Mouse (Mus musculus) lung, embryonic 15.5 days (tissue): ENCODE data around the gene March4. TPM values are rescaled to one million over a fixed set of nuclear protein-coding genes. Genes with fewer than 3 reads are reported as not detected.

Experiments
- ATAC-seq: fragments of 200-750 bp; cut with Nextera tagmentation; 2 replicates; pipeline ENCODE4 v1.8.0; 2017; ENCODE audit warnings: moderate number of reproducible peaks, borderline replicate concordance; ENCODE audit not compliant: low FRiP score, low TSS enrichment; ENCODE audit errors: extremely low read depth
- H3K27ac ChIP-seq: fragments of 300-500 bp; sonication (generic); 2 replicates; pipeline ENCODE4 v1.5.1; 2015; ENCODE audit warnings: moderate library complexity, mild to moderate bottlenecking, inconsistent platforms
- H3K27me3 ChIP-seq: fragments of 300-500 bp; sonication (generic); 2 replicates; pipeline ENCODE4 v1.6.1; 2015; ENCODE audit warnings: inconsistent platforms
- H3K36me3 ChIP-seq: fragments of 300-500 bp; sonication (generic); 2 replicates; pipeline ENCODE4 v1.6.1; 2015; ENCODE audit warnings: inconsistent platforms
- H3K4me1 ChIP-seq: fragments of 300-500 bp; sonication (generic); 2 replicates; pipeline ENCODE4 v1.6.1; 2015; ENCODE audit warnings: inconsistent platforms
- H3K4me2 ChIP-seq: fragments of 300-500 bp; sonication (generic); 2 replicates; pipeline ENCODE4 v1.6.1; 2015; ENCODE audit warnings: inconsistent platforms, mild to moderate bottlenecking, moderate library complexity
- H3K4me3 ChIP-seq: fragments of 300-500 bp; sonication (generic); 2 replicates; pipeline ENCODE4 v1.5.1; 2015; ENCODE audit warnings: mild to moderate bottlenecking, inconsistent platforms
- H3K9ac ChIP-seq: fragments of 300-500 bp; sonication (generic); 2 replicates; pipeline ENCODE4 v1.6.1; 2015; ENCODE audit warnings: inconsistent platforms
- H3K9me3 ChIP-seq: fragments of 300-500 bp; sonication (generic); 2 replicates; pipeline ENCODE4 v1.6.1; 2016; ENCODE audit warnings: inconsistent platforms
- WGBS: fragments of 180-500 bp; shearing (Covaris S2); methylation state at CpG from one replicate; pipeline ENCODE4 v1.1.7; 2015; 5-methylcytosine and 5-hydroxymethylcytosine counted together
- polyA plus RNA-seq: library from polyadenylated mRNA; unstranded; fragments of >200 nt; fragmentation: Nextera tagmentation; extraction: Ambion mirVana; gene quantifications from 2 replicates; pipeline ENCODE4 v1.2.1, GENCODE M21; 2015

Gene March4
- polyA plus RNA-seq, result 0.05 and 0.06 TPM in 2 replicates

DNA sequence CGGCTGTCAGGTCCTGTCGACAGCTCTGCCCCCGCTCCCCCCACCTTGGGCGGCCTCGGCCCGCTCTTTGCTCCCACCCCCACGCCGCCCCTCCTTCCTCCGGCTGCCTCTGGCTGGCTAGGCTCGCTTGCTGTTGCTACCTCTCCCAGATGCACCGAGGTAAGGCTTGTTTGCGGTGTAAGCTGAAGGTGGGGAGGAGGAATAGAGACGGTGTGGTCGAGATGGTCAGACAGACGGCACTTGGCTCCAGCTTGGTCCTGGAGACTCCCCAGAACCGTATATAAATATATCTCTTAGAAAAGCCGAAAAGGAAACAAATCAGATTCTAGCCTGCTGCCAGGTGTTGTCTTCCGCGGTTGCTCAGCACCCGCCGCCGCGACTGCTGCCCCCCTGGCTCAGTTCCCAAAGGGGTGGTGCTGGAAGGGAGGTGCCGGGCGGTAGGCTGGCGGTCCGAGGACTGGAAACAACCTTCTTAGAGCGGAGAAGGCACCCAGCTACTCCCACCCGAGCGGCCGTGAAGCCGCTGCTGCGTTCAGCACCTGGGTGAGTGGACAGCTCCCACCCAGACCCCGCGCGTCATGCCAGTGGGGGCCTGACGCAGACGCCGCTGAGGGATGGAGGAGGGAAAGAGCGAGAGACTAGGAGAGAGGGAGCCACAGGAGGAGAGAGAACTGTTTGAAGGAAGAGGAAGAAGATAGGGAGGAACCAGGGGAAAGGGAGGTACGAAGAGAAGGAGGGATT lies at the start of gene March4:
March4 (minus strand) TSS at position 320 of the 741 bp plus-strand sequence.
- H3K9me3 ChIP-seq, result no peaks in the 10 kb centered on the region
- H3K27ac ChIP-seq, result no peak within 1 kb of the TSS
- H3K4me3 ChIP-seq, result peak within 1 kb of the TSS; percentile 29
- H3K27me3 ChIP-seq, result peaks cover 40% of the 10 kb centered on the region
- ATAC-seq, result peak; percentile 67; the same call in 1 of the 2 replicates
- H3K9ac ChIP-seq, result no peak within 1 kb of the TSS
- WGBS, result under 1% methylated on average over 41 of the region's 41 CpGs
- H3K4me2 ChIP-seq, result peak within 1 kb of the TSS; percentile 60
- H3K36me3 ChIP-seq, result no peaks in the 10 kb centered on the region
- H3K4me1 ChIP-seq, result peaks cover 10% of the 10 kb centered on the region

DNA sequence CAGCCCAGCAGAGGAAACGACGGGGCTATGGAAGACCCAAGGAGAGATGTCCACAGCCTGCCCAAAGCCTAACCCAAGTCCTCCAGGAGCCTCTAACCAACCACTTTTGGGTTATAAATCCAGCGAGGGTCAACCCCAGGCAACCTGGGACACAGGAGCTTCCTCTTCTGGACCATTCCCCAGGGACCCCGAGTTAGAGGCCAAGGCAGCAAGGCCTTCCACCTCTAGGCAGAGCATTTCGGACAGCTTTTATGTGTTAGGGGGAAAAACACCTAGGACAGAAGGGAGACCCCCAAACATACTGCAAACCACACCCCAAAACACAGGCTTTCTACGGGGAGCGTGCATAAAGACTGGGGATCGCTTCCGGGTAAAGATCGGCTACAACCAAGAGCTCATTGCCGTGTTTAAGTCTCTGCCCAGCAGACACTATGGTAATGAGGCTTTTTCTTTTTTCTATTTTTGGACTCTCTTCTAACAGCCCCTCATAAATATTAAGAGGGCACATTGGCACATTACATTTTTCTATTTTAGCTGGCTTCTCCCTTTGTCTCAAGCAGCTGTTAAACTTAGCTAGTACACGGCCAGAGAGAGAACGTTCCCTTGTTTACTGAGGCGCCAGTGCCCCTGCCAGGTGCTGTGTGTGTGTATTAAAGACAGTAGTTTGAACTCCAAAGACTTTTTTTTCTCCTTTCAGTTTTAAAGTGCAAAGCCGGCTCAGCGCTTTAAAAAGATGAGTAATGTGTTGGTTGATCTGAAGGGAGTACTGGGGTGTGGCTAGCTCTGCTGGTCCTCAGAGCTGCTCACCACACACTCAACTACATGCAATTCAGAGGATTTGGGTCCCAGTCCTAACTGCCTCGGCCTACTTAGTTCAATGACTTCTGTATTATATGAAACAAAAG lies 49.5 kb upstream of the March4 start:
- no peak for ATAC-seq
- no peak overlapping the region for H3K4me2 ChIP-seq
- no peak overlapping the region for H3K27ac ChIP-seq
- H3K9me3 ChIP-seq, result no peaks in the 10 kb centered on the region
- H3K36me3 ChIP-seq, result peaks cover 36% of the 10 kb centered on the region
- 86% methylated on average over 17 of the region's 17 CpGs for WGBS
- peaks cover 12% of the 10 kb centered on the region for H3K4me1 ChIP-seq
- no peaks in the 10 kb centered on the region for H3K27me3 ChIP-seq
- H3K4me3 ChIP-seq, result no peak overlapping the region
- no peak overlapping the region for H3K9ac ChIP-seq

DNA sequence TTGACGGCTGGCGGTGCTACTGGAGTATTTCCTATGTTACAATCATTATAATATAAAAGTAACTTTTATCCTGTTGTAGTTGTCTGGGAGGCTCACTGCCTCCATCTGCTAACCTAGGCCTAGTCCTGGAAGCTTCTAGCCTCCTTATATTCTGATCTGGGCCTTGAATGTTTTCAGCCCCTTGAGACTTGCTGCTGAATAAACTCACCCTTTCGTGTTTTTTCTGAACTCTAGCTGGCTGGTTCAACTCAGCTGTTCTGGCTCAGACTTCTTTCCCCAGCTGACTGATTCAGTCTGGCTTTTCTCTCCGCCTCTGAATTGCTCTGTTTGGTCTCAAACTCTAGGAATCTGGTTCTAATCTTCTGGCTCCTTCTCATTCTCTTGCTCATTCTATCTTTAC lies 47.2 kb upstream of the March4 start:
- Histone ChIP-seq H3K9ac (peak overlapping the region; percentile 70), H3K4me2 (peak overlapping the region; percentile 72), H3K4me1 (peaks cover 12% of the 10 kb centered on the region), H3K4me3 (peak overlapping the region; percentile 81), H3K9me3 (no peaks in the 10 kb centered on the region), H3K27me3 (no peaks in the 10 kb centered on the region), H3K27ac (peak overlapping the region; percentile 84; the same call in 1 of the 2 replicates), H3K36me3 (peaks cover 25% of the 10 kb centered on the region)
- no peak for ATAC-seq
- WGBS, result 58% methylated on average over 4 of the region's 4 CpGs

DNA sequence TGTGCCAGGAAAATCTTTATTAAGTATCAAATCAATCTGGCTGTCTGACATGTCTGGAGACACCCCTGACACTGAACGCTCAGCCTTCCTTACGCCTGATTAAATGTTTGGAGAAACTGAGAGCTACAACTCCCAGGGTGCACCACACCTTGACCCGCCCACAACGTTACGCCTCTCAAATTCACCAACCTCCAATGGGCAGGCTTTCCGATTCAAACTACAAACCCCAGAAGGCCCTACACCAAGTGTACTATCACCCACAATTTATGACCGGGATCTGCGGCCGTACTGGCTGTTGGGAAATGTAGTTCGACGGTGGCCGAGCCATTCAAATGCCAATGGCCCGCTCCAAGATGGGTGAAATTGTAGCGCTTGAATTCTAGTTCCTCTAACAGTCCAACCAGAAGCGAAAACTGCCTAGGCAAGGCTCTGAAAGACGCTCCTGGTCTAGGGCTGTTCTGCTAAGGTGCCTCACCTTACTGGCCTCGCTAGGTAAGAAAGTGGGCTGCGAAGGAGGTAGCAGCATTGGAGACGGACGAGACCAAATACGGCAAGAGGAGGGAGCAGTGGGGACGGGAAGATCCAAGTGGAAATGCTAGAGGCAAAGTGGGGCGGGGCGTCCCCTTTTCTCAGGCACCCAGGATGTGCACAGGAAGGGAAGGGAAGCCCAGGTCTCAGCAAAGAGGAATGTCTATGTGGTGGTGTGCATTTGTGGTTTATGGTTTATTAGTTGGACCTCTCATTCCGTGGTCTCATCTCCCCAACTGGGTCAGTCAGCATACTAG lies 46.4 kb upstream of the March4 start, which contains the start of gene Smarcal1:
Smarcal1 (plus strand) TSS at position 305 of the 785 bp plus-strand sequence.
- Histone ChIP-seq H3K27me3 (peaks cover 3% of the 10 kb centered on the region; the same call in 1 of the 2 replicates), H3K4me2 (peak within 1 kb of the TSS; percentile 72), H3K4me3 (peak within 1 kb of the TSS; percentile 81), H3K27ac (peak within 1 kb of the TSS; percentile 84), H3K4me1 (peaks cover 12% of the 10 kb centered on the region), H3K9ac (peak within 1 kb of the TSS; percentile 70), H3K9me3 (no peaks in the 10 kb centered on the region), H3K36me3 (peaks cover 23% of the 10 kb centered on the region)
- under 1% methylated on average over 25 of the region's 25 CpGs for WGBS
- ATAC-seq, result peak; percentile 99

DNA sequence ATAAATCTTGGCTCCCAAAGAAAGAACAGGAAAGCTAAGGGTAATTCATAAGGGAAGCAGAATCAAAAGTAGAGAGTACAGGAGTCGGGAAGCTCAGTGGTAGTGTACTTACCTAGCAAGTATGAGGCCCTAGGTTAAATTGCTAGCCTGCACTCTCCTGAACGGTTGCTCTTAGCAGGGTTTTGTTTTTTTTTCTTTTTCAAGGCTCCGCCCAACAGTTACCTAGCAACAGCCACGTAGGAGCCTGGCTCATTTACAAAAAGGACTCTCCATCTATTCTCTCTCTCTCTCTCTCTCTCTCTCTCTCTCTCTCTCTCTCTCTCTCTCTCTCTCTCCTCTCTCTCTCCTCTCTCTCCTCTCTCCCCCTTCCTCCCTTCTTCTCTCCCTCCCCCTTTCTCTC lies 42.1 kb upstream of the March4 start:
- Histone ChIP-seq H3K4me3 (no peak overlapping the region), H3K27ac (no peak overlapping the region), H3K9ac (no peak overlapping the region), H3K9me3 (no peaks in the 10 kb centered on the region), H3K4me2 (no peak overlapping the region), H3K4me1 (peaks cover 4% of the 10 kb centered on the region), H3K36me3 (no peaks in the 10 kb centered on the region), H3K27me3 (peaks cover 18% of the 10 kb centered on the region; the same call in 1 of the 2 replicates)
- WGBS, result 18% methylated on average over 4 of the region's 4 CpGs
- no peak for ATAC-seq

DNA sequence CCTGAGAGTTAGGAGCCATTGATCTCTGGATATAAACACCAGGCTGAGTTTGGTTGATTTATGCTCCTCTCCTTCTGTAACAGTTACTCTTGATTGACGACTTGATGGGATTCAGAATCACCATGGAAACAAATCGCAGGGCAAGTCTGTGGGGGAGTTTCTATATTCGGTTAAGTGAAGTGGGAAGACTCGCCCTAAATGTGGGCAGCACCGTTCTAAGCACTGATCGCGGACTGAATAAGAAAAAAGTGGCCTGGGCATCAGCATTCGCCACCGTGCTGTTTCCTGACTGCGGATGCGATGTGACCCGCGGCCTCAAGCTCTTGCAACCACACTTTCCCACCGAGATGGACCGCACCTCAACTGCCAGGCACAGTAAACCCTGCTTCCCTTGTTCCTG lies 41.6 kb upstream of the March4 start:
- Histone ChIP-seq H3K4me2 (no peak overlapping the region), H3K4me1 (peaks cover 4% of the 10 kb centered on the region; the same call in 1 of the 2 replicates), H3K36me3 (no peaks in the 10 kb centered on the region), H3K9me3 (no peaks in the 10 kb centered on the region), H3K27me3 (peaks cover 18% of the 10 kb centered on the region; the same call in 1 of the 2 replicates), H3K27ac (no peak overlapping the region), H3K9ac (no peak overlapping the region), H3K4me3 (no peak overlapping the region)
- WGBS, result 37% methylated on average over 15 of the region's 15 CpGs
- no peak for ATAC-seq

DNA sequence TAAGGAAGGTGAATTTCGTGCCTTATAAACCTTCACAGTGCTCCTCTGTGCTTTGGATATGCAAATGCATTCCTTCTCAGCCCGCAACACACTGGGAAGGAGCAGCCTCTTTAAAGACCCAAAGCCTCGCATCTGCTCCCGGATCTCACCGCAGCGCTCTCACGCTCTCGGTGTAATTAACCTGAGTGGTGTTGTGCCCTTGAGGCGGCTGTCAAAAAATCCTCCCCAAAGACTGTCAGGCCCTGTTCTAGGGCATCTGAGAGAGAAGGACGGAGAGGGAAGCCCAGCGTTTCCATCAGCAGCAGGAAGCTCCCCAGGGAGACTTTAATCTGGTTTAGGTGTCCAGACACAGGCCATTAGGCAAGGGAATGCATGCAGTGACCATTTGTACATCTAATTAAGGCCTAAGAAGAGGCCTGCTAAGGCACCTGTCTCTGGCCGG lies 40.8 kb upstream of the March4 start:
- H3K4me2 ChIP-seq, result no peak overlapping the region
- H3K36me3 ChIP-seq, result no peaks in the 10 kb centered on the region
- 15% methylated on average over 12 of the region's 12 CpGs for WGBS
- peaks cover 2% of the 10 kb centered on the region; the same call in 1 of the 2 replicates for H3K4me1 ChIP-seq
- no peak for ATAC-seq
- peaks cover 18% of the 10 kb centered on the region; the same call in 1 of the 2 replicates for H3K27me3 ChIP-seq
- no peak overlapping the region for H3K27ac ChIP-seq
- H3K4me3 ChIP-seq, result no peak overlapping the region
- H3K9ac ChIP-seq, result no peak overlapping the region
- H3K9me3 ChIP-seq, result no peaks in the 10 kb centered on the region

DNA sequence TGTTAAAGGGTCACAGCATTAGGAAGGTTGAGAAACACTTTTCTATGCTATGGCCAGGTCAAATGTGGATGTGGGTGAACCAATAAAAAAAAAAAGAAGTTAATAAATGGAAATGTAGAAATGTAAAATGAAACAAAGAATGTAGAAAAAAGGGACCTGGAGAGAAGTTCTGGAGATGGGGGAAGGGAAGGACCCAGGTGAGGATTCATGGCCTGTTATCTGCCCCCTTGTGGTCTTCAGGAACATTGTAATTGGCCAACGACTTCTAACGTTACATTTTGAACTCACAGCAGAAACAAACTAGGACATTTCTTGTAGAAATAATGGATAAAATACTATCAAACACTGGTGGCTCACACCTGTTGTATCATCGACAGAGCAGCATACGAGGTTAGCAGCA lies 38.4 kb upstream of the March4 start:
- no peak overlapping the region for H3K27ac ChIP-seq
- no peaks in the 10 kb centered on the region for H3K4me1 ChIP-seq
- H3K4me2 ChIP-seq, result no peak overlapping the region
- 54% methylated on average over 4 of the region's 4 CpGs for WGBS
- no peak overlapping the region for H3K4me3 ChIP-seq
- no peaks in the 10 kb centered on the region for H3K9me3 ChIP-seq
- peaks cover 18% of the 10 kb centered on the region; the same call in 1 of the 2 replicates for H3K27me3 ChIP-seq
- ATAC-seq, result no peak
- H3K9ac ChIP-seq, result no peak overlapping the region
- H3K36me3 ChIP-seq, result no peaks in the 10 kb centered on the region

DNA sequence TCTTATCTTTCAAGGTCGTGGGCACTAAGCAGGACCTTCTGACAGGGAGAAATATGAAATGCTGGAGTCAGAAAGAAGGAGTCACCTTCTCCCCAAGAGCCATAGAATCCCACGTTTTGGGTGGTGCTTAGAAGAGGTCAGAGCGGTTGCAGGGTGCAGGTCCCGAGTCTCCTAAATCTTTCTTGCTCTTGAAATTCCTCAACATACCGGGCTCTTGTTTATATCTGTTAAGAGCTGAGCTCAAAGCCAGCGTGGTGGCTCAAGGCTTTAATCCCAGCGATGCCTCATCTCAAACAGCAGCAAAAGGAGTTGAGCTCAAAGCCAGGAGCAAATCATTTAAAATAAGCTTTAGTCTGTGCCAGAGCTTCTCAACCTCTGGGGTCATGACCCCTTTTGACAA lies 37.9 kb upstream of the March4 start:
- no peaks in the 10 kb centered on the region for H3K4me1 ChIP-seq
- 26% methylated on average over 7 of the region's 7 CpGs for WGBS
- no peak overlapping the region for H3K4me3 ChIP-seq
- H3K9ac ChIP-seq, result no peak overlapping the region
- no peak overlapping the region for H3K4me2 ChIP-seq
- H3K27ac ChIP-seq, result no peak overlapping the region
- H3K9me3 ChIP-seq, result no peaks in the 10 kb centered on the region
- no peaks in the 10 kb centered on the region for H3K36me3 ChIP-seq
- no peak for ATAC-seq
- H3K27me3 ChIP-seq, result peaks cover 18% of the 10 kb centered on the region; the same call in 1 of the 2 replicates

DNA sequence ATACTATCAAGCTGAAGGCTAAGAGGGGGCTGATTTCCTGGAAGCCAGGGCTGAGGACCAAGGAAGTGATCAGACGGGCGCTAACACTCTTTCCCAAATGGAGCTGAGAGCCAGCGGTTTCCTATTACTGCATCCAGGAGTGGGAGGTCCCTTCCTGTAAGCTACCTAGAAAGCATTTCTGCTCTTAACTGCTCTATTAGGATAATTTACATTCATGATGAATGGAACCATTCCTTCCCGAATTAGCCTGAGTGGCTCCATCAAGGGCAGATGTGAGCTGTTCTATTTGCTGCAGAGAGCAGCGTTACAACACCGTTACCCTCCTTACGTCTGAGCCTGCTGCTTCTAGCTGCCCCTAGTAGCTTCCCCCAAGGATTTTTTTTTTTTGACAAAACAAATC lies 37.3 kb upstream of the March4 start:
- H3K4me3 ChIP-seq, result no peak overlapping the region
- H3K27ac ChIP-seq, result no peak overlapping the region
- no peaks in the 10 kb centered on the region for H3K36me3 ChIP-seq
- 51% methylated on average over 7 of the region's 7 CpGs for WGBS
- ATAC-seq, result no peak
- H3K4me2 ChIP-seq, result no peak overlapping the region
- H3K9ac ChIP-seq, result no peak overlapping the region
- H3K9me3 ChIP-seq, result no peaks in the 10 kb centered on the region
- H3K27me3 ChIP-seq, result peaks cover 18% of the 10 kb centered on the region; the same call in 1 of the 2 replicates
- H3K4me1 ChIP-seq, result no peaks in the 10 kb centered on the region

DNA sequence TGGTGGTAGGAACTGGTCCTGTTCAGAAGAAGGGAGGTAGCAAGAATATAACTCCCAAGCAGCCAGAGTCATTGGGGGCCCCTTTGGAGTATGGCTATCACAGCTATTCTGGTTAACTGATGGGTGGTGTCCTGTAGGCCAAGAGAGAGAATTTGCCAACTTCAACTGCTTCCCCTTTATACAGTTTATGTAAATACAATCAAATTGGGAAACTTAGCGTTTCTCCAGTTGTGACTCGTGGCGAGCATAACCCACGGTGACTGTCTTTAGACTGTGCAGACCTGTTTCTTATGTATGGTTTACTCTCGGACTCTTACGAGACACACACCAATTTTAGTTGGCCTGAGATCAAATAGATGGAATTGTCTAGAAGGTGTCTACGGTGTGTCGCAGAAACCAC lies 32.0 kb upstream of the March4 start:
- no peak overlapping the region for H3K9ac ChIP-seq
- 83% methylated on average over 8 of the region's 8 CpGs for WGBS

More for the DNA sequence above, 32.0 kb upstream of the March4 start:
- Histone ChIP-seq H3K4me2 (no peak overlapping the region), H3K27me3 (no peaks in the 10 kb centered on the region), H3K27ac (no peak overlapping the region), H3K9me3 (no peaks in the 10 kb centered on the region), H3K36me3 (no peaks in the 10 kb centered on the region), H3K4me3 (no peak overlapping the region), H3K4me1 (no peaks in the 10 kb centered on the region)
- no peak for ATAC-seq
